Mouse (Mus musculus) brain, embryonic 14.5 days (tissue): ENCODE measurements around the gene Topors.

Experiments
- CTCF ChIP-seq: fragments of 200-500 bp; IDR thresholded peaks from 2 replicates; pipeline ENCODE4 v1.5.1; 2012; ENCODE audit warnings: inconsistent platforms, mild to moderate bottlenecking, moderate library complexity, borderline replicate concordance; ENCODE audit not compliant: insufficient read depth, insufficient read length; ENCODE audit errors: extremely low read depth
- POLR2A ChIP-seq: fragments of 200-500 bp; IDR thresholded peaks from 2 replicates; pipeline ENCODE4 v1.6.1; 2012; ENCODE audit warnings: mild to moderate bottlenecking, inconsistent platforms, borderline replicate concordance; ENCODE audit not compliant: poor library complexity, insufficient read depth, insufficient read length, severe bottlenecking; ENCODE audit errors: extremely low read depth

DNA sequence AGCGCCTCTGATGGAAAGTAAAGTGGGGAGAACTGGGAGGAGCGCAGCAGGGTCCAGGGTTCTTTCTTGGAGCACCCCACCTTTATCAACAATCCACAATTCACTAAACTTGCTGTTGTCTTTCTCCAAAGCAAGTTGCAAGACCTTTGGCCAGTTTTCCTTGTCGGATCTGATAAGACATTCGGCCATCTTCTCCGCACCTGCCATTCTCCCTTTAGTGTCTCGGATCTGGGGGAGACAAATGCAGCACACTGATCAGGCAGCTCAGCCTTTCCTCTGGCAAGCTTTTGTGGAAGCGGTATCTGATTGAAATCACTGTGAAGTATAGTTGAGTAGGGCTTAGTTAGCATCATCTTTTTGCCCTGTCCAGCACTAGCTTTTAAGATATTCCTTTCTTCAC, 41.8 kb downstream of the Topors start:
- TF ChIP-seq POLR2A (no peak), CTCF (no peak)
